Mouse (Mus musculus) CD4-positive, CD25-positive, alpha-beta regulatory T cell, adult 4 months (primary cell): ENCODE measurements around the gene Plg. TPM values are rescaled to one million over a fixed set of nuclear protein-coding genes. Genes with fewer than 3 reads are reported as not detected.

Experiments used
- ATAC-seq: one replicate; pipeline ENCODE4 v1.8.0; 2017
- polyA plus RNA-seq, 2 experiments: library from polyadenylated mRNA; unstranded; fragments of 100-300 nt; shearing (Covaris generic); gene quantifications; one replicate each; pipeline ENCODE4 v1.2.1; 2017

Gene Plg
- not detected for polyA plus RNA-seq

DNA sequence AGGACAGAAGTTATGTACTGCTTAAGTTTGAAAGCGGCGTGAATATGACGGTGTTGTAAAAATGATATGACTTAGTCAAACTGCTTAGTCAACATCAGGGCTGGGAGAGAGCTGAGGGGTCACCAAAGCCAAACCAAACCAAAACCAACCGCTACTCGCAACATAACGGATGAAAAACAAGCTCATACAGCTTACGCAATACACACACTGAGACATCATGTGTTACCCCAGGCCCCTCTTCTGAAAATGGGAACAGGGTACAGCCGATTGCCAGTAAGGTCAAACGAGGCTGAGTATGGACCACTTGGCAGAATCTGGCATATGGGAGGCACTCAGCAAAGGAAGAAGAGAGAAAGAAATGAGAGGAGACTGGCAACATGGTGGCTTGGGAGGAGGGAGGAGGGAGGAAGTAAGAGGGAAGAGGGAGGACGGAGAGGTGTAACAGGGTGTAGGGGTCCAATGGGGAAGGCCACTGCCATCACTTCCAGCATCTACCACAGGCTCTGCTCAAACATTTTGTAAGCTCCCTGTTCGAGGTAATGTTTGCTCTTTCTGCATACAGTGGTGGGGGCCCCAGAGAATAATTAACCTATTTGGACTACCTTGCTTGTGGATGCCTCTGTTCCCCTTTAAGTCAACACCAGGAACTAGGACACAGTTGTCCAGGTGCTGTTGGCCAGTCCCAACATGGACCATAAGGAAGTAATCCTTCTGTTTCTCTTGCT is at the start of gene Plg:
Gene Plg (plus strand): TSS at position 628 of the 725 bp plus-strand sequence.
- ATAC-seq: no peak

DNA sequence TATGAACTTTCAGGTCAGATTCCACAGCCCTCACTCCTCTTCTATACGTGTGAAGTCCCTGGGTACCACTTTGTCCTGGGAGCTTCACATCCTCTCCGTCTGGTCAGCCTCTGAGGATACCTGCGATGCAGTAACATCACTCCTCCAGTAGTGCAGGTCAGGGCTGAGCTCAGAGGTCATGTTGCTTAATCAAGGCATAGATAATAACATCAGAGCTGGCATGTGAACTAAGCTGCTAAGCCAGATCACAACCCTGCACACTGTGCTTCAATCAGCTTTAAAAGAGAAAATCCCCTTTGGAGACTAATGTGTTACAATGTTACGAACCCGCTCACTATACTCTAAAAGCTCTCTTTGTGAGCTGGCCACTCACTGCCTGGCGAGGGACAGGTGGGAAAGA is 43.3 kb upstream of the Plg start:
- no peak for ATAC-seq

DNA sequence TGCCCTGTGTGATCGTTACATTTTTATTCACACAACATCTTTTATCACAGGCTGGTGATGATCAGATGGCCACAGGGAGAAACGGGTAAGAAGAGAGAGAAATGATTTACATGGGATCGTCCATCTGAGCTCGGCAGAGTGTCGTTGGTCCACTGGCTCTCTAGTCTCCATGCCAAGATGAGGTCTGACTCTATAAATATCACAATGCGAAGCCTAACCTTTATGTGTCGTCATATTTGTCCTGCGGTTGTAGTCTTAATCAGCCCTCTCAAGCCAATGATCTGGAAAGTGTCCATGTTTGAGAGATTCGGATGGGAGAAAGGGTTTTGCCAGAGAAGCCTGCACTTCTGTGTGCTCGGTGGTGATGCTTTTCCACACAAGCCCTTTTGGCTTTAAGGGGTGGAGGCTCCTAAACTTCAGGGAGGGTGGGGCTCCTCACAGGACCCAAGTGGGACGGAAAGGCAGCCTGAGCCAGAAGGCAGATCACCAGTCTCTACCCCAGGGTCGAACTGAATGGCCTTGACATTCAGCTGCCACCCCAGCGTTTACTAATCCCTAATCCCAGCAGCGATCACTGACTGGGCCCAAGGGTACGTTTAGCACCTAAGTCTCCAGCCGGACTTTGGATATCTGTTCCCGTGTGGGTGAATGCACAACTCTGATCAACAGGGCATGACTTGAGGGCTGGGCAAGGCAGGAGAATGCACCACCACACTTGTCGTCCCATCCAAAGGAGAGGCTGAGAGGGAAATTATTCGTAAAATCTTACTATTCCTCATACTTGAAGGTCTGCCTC is 42.1 kb upstream of the Plg start:
- no peak for ATAC-seq

GRCm38 (mm10) chr17:12337156-12337555 is 41.3 kb upstream of the Plg start:
- ATAC-seq: no peak

GRCm38 (mm10) chr17:12343702-12344376 is 34.6 kb upstream of the Plg start:
- ATAC-seq: no peak

- no peak for ATAC-seq
These were observed 30.9 kb upstream of the Plg start for GRCm38 (mm10) chr17:12347462-12347861.

DNA sequence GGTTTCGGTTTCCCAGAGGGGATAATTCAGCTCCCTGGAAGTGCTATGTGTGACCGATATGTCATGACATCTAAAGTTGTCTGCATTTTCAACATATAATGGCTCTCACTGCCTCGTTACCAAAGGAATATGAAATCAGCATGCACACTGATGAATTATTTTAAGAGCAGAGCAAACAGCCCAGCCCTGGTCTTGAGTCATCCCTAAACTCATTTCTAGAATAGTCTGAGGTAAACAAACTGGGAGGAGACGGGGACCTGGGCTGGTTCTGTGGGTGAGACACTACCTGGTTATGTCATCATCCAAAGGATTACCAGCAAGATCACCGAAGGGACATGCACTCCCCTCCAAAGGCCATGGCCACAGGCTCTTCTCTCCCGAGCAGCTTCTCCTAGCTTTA is 26.8 kb upstream of the Plg start:
- no peak for ATAC-seq

DNA sequence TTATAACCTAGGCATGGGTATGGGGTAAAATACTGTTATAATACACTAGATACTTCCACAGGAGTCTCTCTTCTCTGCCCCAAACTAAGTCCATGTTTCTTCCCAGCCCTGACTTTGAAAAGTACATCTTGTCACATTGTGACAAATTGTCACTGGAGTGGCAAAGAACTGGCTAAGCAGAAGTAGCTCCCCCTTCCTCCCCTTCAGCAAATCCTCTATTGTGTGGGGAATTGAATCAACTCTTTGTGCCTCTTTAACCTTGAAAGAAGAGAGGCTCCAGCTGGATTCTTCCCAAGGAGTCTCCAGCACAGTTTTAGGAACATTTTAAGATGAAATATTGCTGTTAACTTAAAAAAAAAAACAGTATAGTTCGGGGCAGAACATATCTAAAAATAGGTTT is 25.6 kb upstream of the Plg start:
- no peak for ATAC-seq

DNA sequence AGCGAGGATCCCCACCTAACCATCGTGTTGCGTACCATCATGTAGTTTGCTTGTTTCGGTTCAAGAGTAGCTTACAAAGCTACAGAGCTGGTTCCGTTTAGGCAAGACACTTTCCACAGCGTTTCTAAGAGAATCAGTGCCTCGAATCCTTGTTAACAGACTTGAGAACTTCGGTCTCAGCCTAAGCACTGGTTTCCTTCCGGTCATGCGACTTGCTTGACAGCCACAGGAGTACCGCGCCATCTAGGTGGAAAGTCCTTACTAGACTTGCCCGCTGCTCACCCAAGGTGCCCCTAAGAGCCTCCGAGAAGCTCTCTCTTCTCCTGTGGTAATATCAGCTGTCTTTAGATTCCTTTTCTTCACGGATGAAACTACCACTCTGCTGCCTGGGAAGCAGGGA is 18.5 kb upstream of the Plg start:
- no peak for ATAC-seq

DNA sequence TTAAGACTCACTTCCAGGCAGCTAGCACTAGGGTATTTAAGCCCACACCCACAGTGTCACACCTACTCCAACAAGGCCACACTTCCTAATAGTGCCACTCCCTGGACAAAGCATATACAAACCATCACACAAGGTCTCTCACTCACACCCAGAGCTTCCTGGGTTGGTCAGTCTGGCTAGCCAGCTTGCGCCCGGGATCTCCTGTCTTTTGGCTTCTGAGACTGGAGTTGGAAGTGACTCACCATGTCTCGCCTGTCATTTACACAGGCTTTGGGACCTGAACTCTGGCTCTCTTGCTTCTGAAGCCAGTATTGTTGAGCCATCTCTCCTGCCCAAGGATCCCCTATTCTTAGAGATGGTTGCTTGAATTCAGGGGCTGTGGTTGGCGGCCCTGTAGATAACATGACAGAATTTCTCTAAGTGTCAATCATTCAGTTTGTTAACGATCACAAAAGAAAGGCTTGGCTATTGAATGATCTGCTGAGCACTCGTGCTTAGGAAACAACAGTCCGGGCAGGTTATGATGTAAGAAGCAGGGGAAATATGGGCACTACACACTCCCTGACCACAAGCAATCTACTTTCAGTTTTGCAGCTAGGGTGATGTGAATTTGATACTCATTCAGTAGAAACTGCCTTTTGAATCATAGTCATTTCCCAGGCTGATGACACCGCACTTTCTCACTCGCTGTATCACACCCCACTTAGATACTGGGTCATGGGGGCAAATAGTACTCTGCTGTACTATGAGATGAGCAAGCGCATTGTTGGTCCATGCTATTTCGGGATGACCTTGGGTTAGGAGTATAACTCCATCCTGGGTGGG is 14.6 kb upstream of the Plg start:
- peak; percentile 81 for ATAC-seq

GRCm38 (mm10) chr17:12364426-12364735 is 14.0 kb upstream of the Plg start:
- peak; percentile 56 for ATAC-seq

DNA sequence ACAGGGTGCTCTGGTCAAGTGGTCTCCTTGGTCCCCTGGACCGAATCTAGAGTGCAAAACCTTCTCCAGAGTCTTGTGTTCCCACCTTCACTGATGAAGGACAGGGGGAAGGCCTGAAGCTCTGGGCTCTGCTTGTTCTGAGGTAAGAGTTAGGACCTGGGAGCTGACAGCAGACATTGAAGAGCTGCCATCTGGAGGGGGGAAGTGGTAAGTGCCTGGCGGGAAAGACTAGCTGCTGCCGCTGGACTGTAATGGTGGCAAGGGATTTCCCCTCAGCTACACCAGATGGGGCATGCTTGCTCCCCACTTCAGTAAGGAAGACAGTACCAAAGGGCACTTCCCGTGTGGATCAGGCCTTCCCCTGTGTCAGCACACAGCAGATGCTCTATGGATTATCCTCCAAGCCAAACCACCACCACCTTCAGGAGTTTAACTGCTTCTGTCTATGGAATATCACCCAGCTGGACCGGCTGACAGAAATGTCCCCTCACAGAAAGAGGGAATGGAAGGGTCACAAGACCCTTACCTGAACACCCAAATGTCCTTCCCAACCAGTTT is 11.0 kb upstream of the Plg start:
- ATAC-seq: peak; percentile 53

- ATAC-seq: no peak
These were observed 9.0 kb upstream of the Plg start for GRCm38 (mm10) chr17:12369393-12369792.

- ATAC-seq: no peak
These were observed 8.1 kb upstream of the Plg start for GRCm38 (mm10) chr17:12370289-12370688.

DNA sequence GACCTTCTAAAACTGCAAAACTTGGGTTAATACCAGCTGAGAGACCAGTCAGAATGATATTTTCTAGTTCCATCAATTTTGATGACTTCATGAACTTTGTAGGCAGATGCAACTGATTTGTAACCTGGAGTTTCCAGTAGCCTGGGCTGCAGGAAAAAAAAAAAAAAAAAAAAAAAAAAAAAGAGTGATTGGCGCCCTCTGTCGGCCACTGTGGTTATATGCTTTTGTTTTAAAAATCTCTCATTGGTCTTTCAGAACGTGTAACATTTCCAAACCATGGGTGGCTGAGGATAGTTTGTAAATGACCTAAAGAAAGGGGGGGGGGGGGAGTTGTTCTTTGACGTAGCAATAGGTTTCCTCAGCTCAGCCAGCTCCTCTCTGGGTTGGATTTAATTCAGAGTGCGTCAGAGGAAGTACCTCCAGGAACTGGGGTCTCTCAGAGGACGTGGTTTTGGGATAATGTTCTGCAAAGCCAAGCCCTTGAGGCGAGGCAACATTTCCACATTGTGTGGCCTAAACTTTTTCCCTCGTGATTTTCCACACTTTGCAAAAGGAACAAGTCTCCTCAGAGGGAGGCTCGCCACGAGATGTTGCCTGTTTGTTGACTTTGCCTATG is 7.0 kb upstream of the Plg start:
- peak; percentile 53 for ATAC-seq

DNA sequence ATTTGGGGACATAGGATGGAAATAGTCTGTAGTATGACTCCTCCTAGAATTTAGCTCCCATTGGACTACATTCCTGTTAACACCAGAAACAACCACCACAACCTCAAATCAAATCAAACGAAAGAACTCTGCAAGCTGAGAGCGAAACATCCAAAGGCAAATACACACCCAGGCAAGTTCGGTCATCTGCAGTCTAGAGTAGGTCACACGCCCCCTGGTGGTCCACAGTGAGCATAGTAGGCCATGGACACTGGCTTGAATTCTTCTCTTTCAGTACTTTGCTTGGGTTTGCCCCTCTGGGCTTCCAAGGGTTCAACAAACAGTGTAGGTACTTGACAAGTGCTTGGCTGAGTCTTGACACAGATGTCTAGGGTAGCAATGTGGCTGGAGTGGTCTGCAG is 6.4 kb upstream of the Plg start:
- peak; percentile 77 for ATAC-seq

GRCm38 (mm10) chr17:12373601-12374144 is 4.7 kb upstream of the Plg start:
- ATAC-seq: no peak

DNA sequence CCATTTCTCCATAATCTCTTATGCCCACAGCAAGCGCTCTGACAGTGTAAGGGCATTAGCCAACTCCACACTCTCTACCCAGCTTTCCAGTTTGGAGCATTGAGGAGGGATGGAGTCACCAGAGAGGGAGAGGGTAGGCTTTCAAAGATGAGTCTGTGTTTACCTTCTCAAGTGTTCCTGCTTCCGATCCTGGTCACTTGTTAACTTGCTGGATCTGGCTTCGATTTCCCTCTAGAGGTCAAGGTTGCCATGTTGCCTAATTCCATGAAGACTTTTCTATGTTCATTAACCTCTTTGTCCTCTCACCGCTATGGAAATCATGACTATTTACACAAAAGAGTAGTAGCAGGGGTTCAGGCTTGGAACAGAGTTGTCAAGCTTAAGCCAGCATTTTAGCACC is 1.9 kb downstream of the Plg start:
- no peak for ATAC-seq

DNA sequence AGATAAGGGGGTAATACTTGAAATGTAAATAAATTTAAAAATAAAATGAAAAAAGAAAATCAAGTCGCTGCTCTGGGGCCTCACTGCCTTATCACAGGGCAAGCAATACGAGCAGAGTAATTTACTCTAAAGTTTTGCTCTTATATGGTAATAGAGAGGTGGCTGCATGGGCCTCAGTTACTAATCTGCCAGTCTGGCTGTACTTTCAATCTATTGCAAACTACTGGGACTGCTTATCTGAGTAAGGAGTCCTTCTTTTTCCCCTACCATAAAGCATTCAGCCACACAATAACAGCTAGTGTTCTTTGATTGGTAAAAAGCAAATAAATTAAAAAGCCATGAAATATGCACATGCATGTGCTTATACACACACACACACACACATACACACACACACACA is 3.2 kb downstream of the Plg start:
- ATAC-seq: no peak

DNA sequence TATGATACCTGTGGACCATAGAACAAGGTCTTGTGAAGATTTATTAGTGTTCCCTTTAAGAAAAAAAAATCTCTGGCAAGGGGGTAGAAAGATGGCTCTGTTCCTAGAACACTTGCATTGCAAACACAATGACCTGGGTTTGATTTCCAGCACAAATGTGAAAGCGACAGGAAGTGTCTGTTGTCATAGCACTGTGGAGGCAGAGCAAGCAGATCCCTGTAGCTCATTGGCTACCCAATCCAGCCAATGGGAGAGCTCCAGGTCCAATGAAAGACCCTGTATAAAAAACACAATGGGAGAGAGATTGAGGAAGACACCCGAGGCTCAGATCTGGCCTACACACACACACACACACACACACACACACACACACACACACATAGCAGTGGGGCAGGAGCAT is 4.1 kb downstream of the Plg start:
- ATAC-seq: no peak

- no peak for ATAC-seq
These were observed 6.8 kb downstream of the Plg start for GRCm38 (mm10) chr17:12385049-12385794.
